Mouse (Mus musculus) embryonic facial prominence, embryonic 12.5 days (tissue): ENCODE results near the gene Ints7. TPM values are rescaled to one million over a fixed set of nuclear protein-coding genes. Genes with fewer than 3 reads are reported as not detected.

Source experiments
- ATAC-seq: fragments of 200-750 bp; cut with Nextera tagmentation; 2 replicates; pipeline ENCODE4 v1.8.0; 2017; ENCODE audit not compliant: insufficient number of reproducible peaks, insufficient read depth, low FRiP score, low TSS enrichment
- H3K27ac ChIP-seq: fragments of 300-500 bp; sonication (generic); 2 replicates; pipeline ENCODE4 v1.5.1; 2016; ENCODE audit warnings: mild to moderate bottlenecking
- H3K27me3 ChIP-seq: fragments of 300-500 bp; sonication (generic); 2 replicates; pipeline ENCODE4 v1.6.1; 2016; ENCODE audit warnings: mild to moderate bottlenecking, moderate library complexity
- H3K36me3 ChIP-seq: fragments of 300-500 bp; sonication (generic); 2 replicates; pipeline ENCODE4 v1.6.1; 2016; ENCODE audit warnings: mild to moderate bottlenecking
- H3K4me1 ChIP-seq: fragments of 300-500 bp; sonication (generic); 2 replicates; pipeline ENCODE4 v1.6.1; 2016
- H3K4me2 ChIP-seq: fragments of 300-500 bp; sonication (generic); replicated peaks from 2 replicates; pipeline ENCODE4 v1.6.1; 2016; ENCODE audit warnings: mild to moderate bottlenecking, moderate library complexity
- H3K4me3 ChIP-seq: fragments of 300-500 bp; sonication (generic); 2 replicates; pipeline ENCODE4 v1.5.1; 2016; ENCODE audit warnings: mild to moderate bottlenecking
- H3K9ac ChIP-seq: fragments of 300-500 bp; sonication (generic); 2 replicates; pipeline ENCODE4 v1.6.1; 2016; ENCODE audit warnings: mild to moderate bottlenecking, moderate library complexity
- H3K9me3 ChIP-seq: fragments of 300-500 bp; sonication (generic); 2 replicates; pipeline ENCODE4 v1.6.1; 2016; ENCODE audit warnings: mild to moderate bottlenecking, moderate library complexity
- WGBS: fragments of 180-500 bp; shearing (Covaris S2); methylation state at CpG from one replicate; pipeline ENCODE4 v1.1.7; 2016; 5-methylcytosine and 5-hydroxymethylcytosine counted together
- polyA plus RNA-seq: library from polyadenylated mRNA; unstranded; fragments of >200 nt; fragmentation: Nextera tagmentation; extraction: Ambion mirVana; gene quantifications from 2 replicates; pipeline ENCODE4 v1.2.1, GENCODE M21; 2016

The Ints7 gene
- polyA plus RNA-seq, 1 experiment from 2014 or later: 75.2 TPM

DNA sequence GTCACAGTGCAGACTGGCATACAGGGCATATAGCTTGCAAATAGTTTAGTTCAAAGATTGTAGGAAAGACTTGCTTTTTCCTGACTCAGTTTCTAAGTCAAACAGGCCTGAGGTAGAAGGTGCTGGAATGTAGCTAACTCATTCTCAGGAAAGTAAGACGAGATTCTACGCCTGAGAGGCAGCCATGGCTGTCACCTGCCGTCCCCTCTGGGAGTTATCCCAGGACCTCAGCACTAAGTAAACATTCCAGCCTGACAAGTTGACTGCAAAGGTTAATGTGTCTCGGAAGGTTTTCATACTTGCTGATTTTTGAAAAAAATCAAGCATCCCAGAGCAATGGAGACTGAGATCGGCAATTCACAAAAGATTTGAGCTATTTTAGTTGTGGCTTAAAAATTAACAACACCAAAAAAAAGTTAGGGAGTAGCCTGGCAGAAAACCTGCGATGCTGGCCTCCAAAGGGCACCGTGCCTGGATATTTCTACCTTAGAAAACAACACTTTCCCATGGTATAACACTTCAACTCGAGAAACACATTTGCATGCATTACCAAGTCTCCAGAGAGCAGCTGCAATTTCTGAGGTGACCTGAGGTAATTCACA, 87.6 kb downstream of the Ints7 start:
- H3K27ac ChIP-seq: no peak overlapping the region
- no peaks in the 10 kb centered on the region for H3K4me1 ChIP-seq
- H3K4me3 ChIP-seq: no peak overlapping the region
- no peak overlapping the region for H3K4me2 ChIP-seq
- no peaks in the 10 kb centered on the region for H3K9me3 ChIP-seq
- no peaks in the 10 kb centered on the region for H3K36me3 ChIP-seq
- 45% methylated on average over 8 of the region's 8 CpGs for WGBS
- H3K9ac ChIP-seq: no peak overlapping the region
- no peaks in the 10 kb centered on the region for H3K27me3 ChIP-seq
- no peak for ATAC-seq

DNA sequence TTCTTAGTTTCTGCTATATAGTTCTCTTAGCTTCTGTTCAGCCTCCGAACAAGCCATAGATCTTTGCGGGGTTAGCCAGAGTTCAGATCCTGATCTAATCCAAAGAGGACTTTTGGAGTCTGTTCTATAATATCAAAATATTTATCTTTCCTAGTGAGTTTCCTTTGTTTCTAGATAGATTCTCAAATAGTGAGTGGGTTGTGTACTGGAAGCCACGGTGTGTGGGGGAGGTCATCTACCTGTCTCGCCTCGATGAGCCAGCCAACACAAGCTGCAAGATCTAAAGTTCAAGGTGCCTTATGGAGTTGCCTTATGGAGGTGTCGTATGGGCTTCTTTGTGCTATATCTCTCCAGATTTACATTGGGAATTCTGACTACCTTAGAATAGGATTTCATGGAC, 88.2 kb downstream of the Ints7 start:
- Histone ChIP-seq H3K27ac (no peak overlapping the region), H3K4me1 (no peaks in the 10 kb centered on the region), H3K9me3 (no peaks in the 10 kb centered on the region), H3K27me3 (no peaks in the 10 kb centered on the region), H3K4me2 (no peak overlapping the region), H3K4me3 (no peak overlapping the region), H3K36me3 (no peaks in the 10 kb centered on the region), H3K9ac (no peak overlapping the region)
- ATAC-seq: no peak
- 81% methylated on average over 6 of the region's 6 CpGs for WGBS

DNA sequence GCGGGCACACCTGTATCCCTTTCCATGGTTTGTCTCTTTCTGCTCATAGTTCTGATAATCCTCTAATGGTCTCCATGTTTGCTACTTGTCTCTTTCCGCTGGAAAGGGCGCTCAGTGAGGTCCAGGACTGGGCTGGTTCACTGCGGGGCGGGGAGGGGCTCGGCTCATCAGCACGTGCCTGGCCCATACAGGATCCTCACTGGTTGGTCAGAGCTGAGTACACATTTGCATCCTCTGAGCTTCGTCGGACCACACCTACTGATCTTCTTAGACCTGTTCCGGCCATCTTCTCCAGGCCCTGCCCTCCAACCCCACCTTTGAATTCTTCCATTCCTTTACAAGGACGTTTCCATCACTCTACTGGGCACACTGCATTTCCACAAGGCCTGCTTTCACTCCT, 90.9 kb downstream of the Ints7 start:
- Histone ChIP-seq H3K4me3 (no peak overlapping the region), H3K4me2 (no peak overlapping the region), H3K36me3 (no peaks in the 10 kb centered on the region), H3K9ac (no peak overlapping the region), H3K9me3 (no peaks in the 10 kb centered on the region), H3K27me3 (no peaks in the 10 kb centered on the region), H3K4me1 (no peaks in the 10 kb centered on the region), H3K27ac (no peak overlapping the region)
- ATAC-seq: no peak
- 76% methylated on average over 11 of the region's 11 CpGs for WGBS

DNA sequence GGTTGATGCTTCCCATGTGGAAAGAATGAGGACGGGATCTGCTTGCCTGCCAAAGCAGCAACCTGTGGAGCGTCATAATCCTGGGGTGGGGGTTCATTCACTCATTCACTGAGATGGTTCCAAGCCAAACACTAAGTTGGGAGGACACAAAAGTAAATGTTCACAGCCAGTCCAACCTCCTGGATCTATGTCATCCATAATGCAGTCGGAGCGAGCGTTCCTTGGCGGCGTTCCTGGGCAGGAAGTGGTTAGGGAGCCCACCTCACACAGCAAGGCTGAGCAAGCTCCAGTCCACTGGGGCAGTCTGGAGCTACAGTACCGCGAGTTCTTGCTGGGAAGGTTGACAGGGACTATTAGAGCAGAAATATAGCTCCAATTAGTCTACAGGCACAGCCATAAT, 92.6 kb downstream of the Ints7 start:
- no peaks in the 10 kb centered on the region for H3K36me3 ChIP-seq
- H3K4me3 ChIP-seq: no peak overlapping the region
- H3K4me1 ChIP-seq: no peaks in the 10 kb centered on the region
- no peaks in the 10 kb centered on the region for H3K27me3 ChIP-seq
- 79% methylated on average over 9 of the region's 9 CpGs for WGBS
- no peak overlapping the region for H3K27ac ChIP-seq
- no peak overlapping the region for H3K4me2 ChIP-seq
- no peak for ATAC-seq
- no peaks in the 10 kb centered on the region for H3K9me3 ChIP-seq
- no peak overlapping the region for H3K9ac ChIP-seq

Other genes starting within 250 kb of the Ints7 start
- 24.9 and 25.5 TPM in 2 replicates for gene Tmem206, start 249.7 kb upstream of the Ints7 start, polyA plus RNA-seq
- gene Ppp2r5a, start 172.4 kb upstream of the Ints7 start, polyA plus RNA-seq: 17.5 and 22.4 TPM in 2 replicates
- gene Dtl, start 92 bp upstream of the Ints7 start, polyA plus RNA-seq: 75.6 and 78.7 TPM in 2 replicates
- gene Lpgat1, start 142.2 kb downstream of the Ints7 start, polyA plus RNA-seq: 37.2 and 40.3 TPM in 2 replicates
- gene Nek2, start 245.8 kb downstream of the Ints7 start, polyA plus RNA-seq: 36.7 and 40.5 TPM in 2 replicates